8 mouse cellular contexts compared by ENCODE assay signal in genomic region chr2:30743265-30743846, GRCm38 (mm10).
DNase-seq lines count a peak whose midpoint lies in the region; ATAC-seq lines count a peak whose summit lies in the region.

No protein-coding gene starts in this region.

- peaks cover 18% of the 10 kb centered on the region for H3K4me1 ChIP-seq in embryonic facial prominence, embryonic 14.5 days (ENCODE audit: control insufficient read depth, insufficient read depth, low read length)
- peaks cover 16% of the 10 kb centered on the region for H3K4me1 ChIP-seq in lung, embryonic 16.5 days (replicated peaks; ENCODE audit: control insufficient read depth, insufficient read depth, low read length)

- peak overlapping the region; percentile 52 for H3K9ac ChIP-seq in embryonic facial prominence, embryonic 14.5 days (ENCODE audit: low read depth, low read length)
- peak overlapping the region; percentile 48; the same call in 1 of the 2 replicates for H3K9ac ChIP-seq in lung, embryonic 16.5 days (ENCODE audit: low read length)

- DNase-seq in kidney, adult 11 months, result peak; percentile 47
- no peak for DNase-seq in kidney, adult 8-10 months
- no peak for DNase-seq in embryonic facial prominence, embryonic 14.5 days (ENCODE audit: low spot score)
- DNase-seq in heart, postnatal 4 days, result peak; percentile 55
- no peak for DNase-seq in thymus, postnatal 10 days (ENCODE audit: low spot score in 2 of 2)
- no peak for DNase-seq in thymus, postnatal 36 days

- no peaks in the 10 kb centered on the region for H3K27me3 ChIP-seq in embryonic facial prominence, embryonic 14.5 days (replicated peaks; ENCODE audit: control insufficient read depth, insufficient read depth, low read length)
- H3K27me3 ChIP-seq in lung, embryonic 16.5 days (ENCODE audit: control insufficient read depth, insufficient read depth, low read depth, low read length), result no peaks in the 10 kb centered on the region

- peaks cover 3% of the 10 kb centered on the region; the same call in 1 of the 2 replicates for H3K9me3 ChIP-seq in embryonic facial prominence, embryonic 14.5 days (ENCODE audit: control insufficient read depth, low read length)
- H3K9me3 ChIP-seq in lung, embryonic 16.5 days (ENCODE audit: control insufficient read depth, low read length), result no peaks in the 10 kb centered on the region

- WGBS in embryonic facial prominence, embryonic 14.5 days, result 51% methylated on average over 4 of the region's 4 CpGs
- 32% methylated on average over 4 of the region's 4 CpGs for WGBS in lung, embryonic 16.5 days

- no peak for ATAC-seq in embryonic facial prominence, embryonic 14.5 days (ENCODE audit: low read depth)
- ATAC-seq in lung, embryonic 16.5 days (ENCODE audit: low read depth), result peak; percentile 61
- no peak for ATAC-seq in monocyte, adult 5-6 weeks (replicated peaks; ENCODE audit: insufficient number of reproducible peaks, low FRiP score, low TSS enrichment, poor library complexity, severe bottlenecking)

- H3K4me3 ChIP-seq in embryonic facial prominence, embryonic 14.5 days (ENCODE audit: low read depth, low read length), result no peak overlapping the region
- H3K4me3 ChIP-seq in lung, embryonic 16.5 days (ENCODE audit: low read length), result no peak overlapping the region

- H3K27ac ChIP-seq in embryonic facial prominence, embryonic 14.5 days (replicated peaks; ENCODE audit: low read depth, low read length), result peak overlapping the region; percentile 76
- peak overlapping the region; percentile 56 for H3K27ac ChIP-seq in lung, embryonic 16.5 days (ENCODE audit: low read length)

- H3K36me3 ChIP-seq in embryonic facial prominence, embryonic 14.5 days (ENCODE audit: control insufficient read depth, insufficient read depth, low read length), result no peaks in the 10 kb centered on the region
- H3K36me3 ChIP-seq in lung, embryonic 16.5 days (ENCODE audit: control insufficient read depth, insufficient read depth, low read length), result no peaks in the 10 kb centered on the region

- H3K4me2 ChIP-seq in embryonic facial prominence, embryonic 14.5 days (ENCODE audit: low read depth, low read length), result peak overlapping the region; percentile 30; the same call in 1 of the 2 replicates
- H3K4me2 ChIP-seq in lung, embryonic 16.5 days (ENCODE audit: low read depth, low read length), result no peak overlapping the region

Comparison
In these comparisons a context has a peak if more than half of its experiments do, and no peak if none do; other contexts are left out.
1. DNase-seq: peak in kidney, adult 11 months (single experiment) and heart, postnatal 4 days (single experiment); none in kidney, adult 8-10 months (0 of 2), embryonic facial prominence, embryonic 14.5 days (single experiment), thymus, postnatal 10 days (0 of 2) and thymus, postnatal 36 days (0 of 2).